Mouse (Mus musculus): ENCODE measurements at regions not wholly inside any gene's neighbourhood (a gene's known extent, or its start where the extent isn't known, plus 50 kb on each side); places are given as distances from the start of the nearest gene placed in this dataset.

DNA sequence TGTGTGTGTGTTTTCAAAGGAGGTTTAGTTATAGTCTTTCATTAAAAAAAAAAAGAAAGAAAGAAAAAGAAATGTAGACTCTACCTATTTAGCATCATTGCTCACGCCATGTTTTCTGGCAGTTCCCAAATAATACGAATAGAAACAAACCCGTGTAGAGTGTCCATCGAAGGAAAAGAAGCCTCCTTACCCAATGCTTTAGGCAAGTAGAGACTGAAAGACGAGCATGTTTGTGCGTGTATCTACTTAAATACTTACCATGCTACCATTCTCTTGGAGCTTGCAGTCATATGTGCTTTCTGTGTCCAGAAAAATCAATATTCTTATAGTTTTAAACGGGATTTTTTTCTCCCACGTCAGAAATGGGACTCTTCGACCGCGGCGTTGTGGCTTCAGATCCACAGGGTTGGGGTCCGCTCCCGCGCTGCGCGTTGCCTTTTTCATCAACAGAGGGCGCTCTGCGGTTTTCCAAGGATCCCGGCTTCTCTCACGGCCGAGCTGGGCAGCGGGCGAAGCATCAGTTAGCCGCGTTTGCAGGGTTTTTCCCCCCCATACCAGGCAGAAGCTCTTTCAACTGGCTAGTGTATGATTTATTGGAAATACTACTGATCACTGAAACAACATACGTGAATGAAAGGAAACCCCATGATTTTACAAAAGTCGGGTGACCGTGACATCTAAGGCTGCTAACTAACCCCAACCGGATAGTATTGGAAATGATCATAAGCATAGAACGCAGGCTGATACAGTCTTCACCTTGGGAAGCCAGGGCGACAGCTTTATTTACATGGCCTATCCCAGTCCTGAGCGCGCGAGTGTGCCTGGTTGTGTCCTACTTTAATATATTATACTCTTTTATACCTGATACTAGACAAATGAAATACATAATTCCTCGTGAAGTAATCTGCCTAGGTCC, 156.5 kb upstream of the Sp4 start:
- H3ac ChIP-seq (ENCODE audit: control insufficient read depth, insufficient read length, low read depth) = no peak overlapping the region
- H3K4me3 ChIP-seq (ENCODE audit: insufficient read depth, poor library complexity, severe bottlenecking) = no peak overlapping the region
- TF ChIP-seq CEBPB (IDR thresholded peaks at IDR 0.05; ENCODE audit: low read depth) (no peak), CTCF (IDR thresholded peaks at IDR 0.05; ENCODE audit: control insufficient read depth, insufficient read depth, insufficient read length) (peak; percentile 90)
- H3K36me3 ChIP-seq (ENCODE audit: control insufficient read depth, insufficient read depth) = no peaks in the 10 kb centered on the region
- peaks cover 5% of the 10 kb centered on the region for H3K27me3 ChIP-seq (ENCODE audit: control insufficient read depth, insufficient read depth, insufficient read length)
- H3K79me2 ChIP-seq (ENCODE audit: control insufficient read depth, insufficient read depth) = no peaks in the 10 kb centered on the region
- H3K79me3 ChIP-seq (ENCODE audit: low read depth) = no peaks in the 10 kb centered on the region

DNA sequence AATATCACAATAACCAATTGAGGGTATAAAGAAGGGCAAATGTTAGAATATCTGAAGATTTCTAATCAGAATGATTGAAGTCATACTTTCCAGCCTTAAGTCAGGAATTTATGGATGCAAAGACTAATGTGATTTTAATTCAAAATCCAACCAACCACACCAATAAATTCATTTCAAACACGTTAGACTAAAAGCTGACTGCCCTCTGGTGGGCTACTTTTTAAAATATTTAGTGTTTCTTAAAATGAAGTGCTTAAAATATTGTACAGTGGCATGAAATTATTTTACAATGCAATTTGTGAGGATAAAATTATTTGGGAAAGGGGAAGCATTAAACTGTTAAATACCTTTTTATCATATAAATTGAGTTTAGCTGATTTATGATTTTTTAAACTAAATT, 154.4 kb upstream of the Sp4 start:
- no peak overlapping the region for H3ac ChIP-seq (ENCODE audit: control insufficient read depth, insufficient read length, low read depth)
- TF ChIP-seq CTCF (IDR thresholded peaks at IDR 0.05; ENCODE audit: control insufficient read depth, insufficient read depth, insufficient read length) (no peak), USF1 (IDR thresholded peaks at IDR 0.05; ENCODE audit: low read depth) (no peak), CEBPB (IDR thresholded peaks at IDR 0.05; ENCODE audit: low read depth) (no peak), MAX (IDR thresholded peaks at IDR 0.05) (no peak), MYOD1 (IDR thresholded peaks at IDR 0.05; ENCODE audit: control insufficient read depth, insufficient read length, low read depth) (no peak), FOSL1 (IDR thresholded peaks at IDR 0.05; ENCODE audit: insufficient read depth, low read length, poor library complexity, severe bottlenecking) (no peak), MYOG (IDR thresholded peaks at IDR 0.05; ENCODE audit: control insufficient read depth, extremely low read depth, insufficient read length) (no peak)
- H3K4me3 ChIP-seq (ENCODE audit: insufficient read depth, poor library complexity, severe bottlenecking) = no peak overlapping the region
- H3K79me2 ChIP-seq (ENCODE audit: control insufficient read depth, insufficient read depth) = no peaks in the 10 kb centered on the region
- no peaks in the 10 kb centered on the region for H3K79me3 ChIP-seq (ENCODE audit: low read depth)
- no peaks in the 10 kb centered on the region for H3K36me3 ChIP-seq (ENCODE audit: control insufficient read depth, insufficient read depth)
- H3K27me3 ChIP-seq (ENCODE audit: control insufficient read depth, insufficient read depth, insufficient read length) = peaks cover 5% of the 10 kb centered on the region

DNA sequence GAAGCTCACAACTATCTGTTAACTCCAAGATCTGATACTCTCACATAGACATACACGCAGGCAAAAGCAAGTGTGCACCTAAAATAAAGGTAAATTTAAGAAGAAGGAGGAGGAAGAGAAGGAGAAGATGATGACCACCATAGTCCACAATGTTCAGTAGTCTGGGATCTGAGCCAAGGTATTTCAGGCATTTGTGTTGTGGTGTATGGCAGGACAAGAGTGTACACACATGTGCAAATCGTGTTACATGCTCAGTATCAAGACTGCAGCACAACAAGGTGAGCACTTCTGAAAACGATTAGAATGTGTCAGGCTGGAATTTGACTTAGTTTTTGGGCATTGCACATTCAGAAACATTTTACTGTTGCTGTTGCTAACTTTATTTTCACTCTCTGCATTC, 138.4 kb upstream of the Sp4 start:
- H3K4me3 ChIP-seq (ENCODE audit: insufficient read depth, poor library complexity, severe bottlenecking) = no peak overlapping the region
- no peak overlapping the region for H3ac ChIP-seq (ENCODE audit: control insufficient read depth, insufficient read length, low read depth)
- no peaks in the 10 kb centered on the region for H3K27me3 ChIP-seq (ENCODE audit: control insufficient read depth, insufficient read depth, insufficient read length)
- H3K79me2 ChIP-seq (ENCODE audit: control insufficient read depth, insufficient read depth) = no peaks in the 10 kb centered on the region
- no peaks in the 10 kb centered on the region for H3K79me3 ChIP-seq (ENCODE audit: low read depth)
- TF ChIP-seq MAX (IDR thresholded peaks at IDR 0.05) = no peak
- TF ChIP-seq MYOG (IDR thresholded peaks at IDR 0.05; ENCODE audit: control insufficient read depth, extremely low read depth, insufficient read length) = no peak
- no peak for TF ChIP-seq CEBPB (IDR thresholded peaks at IDR 0.05; ENCODE audit: low read depth)
- TF ChIP-seq CTCF (IDR thresholded peaks at IDR 0.05; ENCODE audit: control insufficient read depth, insufficient read depth, insufficient read length) = no peak
- no peak for TF ChIP-seq USF1 (IDR thresholded peaks at IDR 0.05; ENCODE audit: low read depth)
- TF ChIP-seq MYOD1 (IDR thresholded peaks at IDR 0.05; ENCODE audit: control insufficient read depth, insufficient read length, low read depth) = no peak
- TF ChIP-seq FOSL1 (IDR thresholded peaks at IDR 0.05; ENCODE audit: insufficient read depth, low read length, poor library complexity, severe bottlenecking) = no peak
- H3K36me3 ChIP-seq (ENCODE audit: control insufficient read depth, insufficient read depth) = no peaks in the 10 kb centered on the region

- Histone ChIP-seq H3K27me3 (ENCODE audit: control insufficient read depth, insufficient read depth, insufficient read length) (no peaks in the 10 kb centered on the region), H3K79me3 (ENCODE audit: low read depth) (no peaks in the 10 kb centered on the region), H3K4me3 (ENCODE audit: insufficient read depth, poor library complexity, severe bottlenecking) (no peak overlapping the region), H3K79me2 (ENCODE audit: control insufficient read depth, insufficient read depth) (no peaks in the 10 kb centered on the region), H3ac (ENCODE audit: control insufficient read depth, insufficient read length, low read depth) (no peak overlapping the region), H3K36me3 (ENCODE audit: control insufficient read depth, insufficient read depth) (no peaks in the 10 kb centered on the region)
- TF ChIP-seq CTCF (IDR thresholded peaks at IDR 0.05; ENCODE audit: control insufficient read depth, insufficient read depth, insufficient read length) = no peak
- TF ChIP-seq CEBPB (IDR thresholded peaks at IDR 0.05; ENCODE audit: low read depth) = no peak
- TF ChIP-seq USF1 (IDR thresholded peaks at IDR 0.05; ENCODE audit: low read depth) = no peak
- TF ChIP-seq FOSL1 (IDR thresholded peaks at IDR 0.05; ENCODE audit: insufficient read depth, low read length, poor library complexity, severe bottlenecking) = no peak
- TF ChIP-seq MAX (IDR thresholded peaks at IDR 0.05) = no peak
- TF ChIP-seq MYOD1 (IDR thresholded peaks at IDR 0.05; ENCODE audit: control insufficient read depth, insufficient read length, low read depth) = no peak
- no peak for TF ChIP-seq MYOG (IDR thresholded peaks at IDR 0.05; ENCODE audit: control insufficient read depth, extremely low read depth, insufficient read length)
Measured at GRCm38 (mm10) chr12:118438882-118439281, 137.6 kb upstream of the Sp4 start.

- no peaks in the 10 kb centered on the region for H3K36me3 ChIP-seq (ENCODE audit: control insufficient read depth, insufficient read depth)
- TF ChIP-seq MYOD1 (IDR thresholded peaks at IDR 0.05; ENCODE audit: control insufficient read depth, insufficient read length, low read depth) (no peak), MAX (IDR thresholded peaks at IDR 0.05) (no peak), MYOG (IDR thresholded peaks at IDR 0.05; ENCODE audit: control insufficient read depth, extremely low read depth, insufficient read length) (no peak), USF1 (IDR thresholded peaks at IDR 0.05; ENCODE audit: low read depth) (no peak), CEBPB (IDR thresholded peaks at IDR 0.05; ENCODE audit: low read depth) (no peak), FOSL1 (IDR thresholded peaks at IDR 0.05; ENCODE audit: insufficient read depth, low read length, poor library complexity, severe bottlenecking) (no peak), CTCF (IDR thresholded peaks at IDR 0.05; ENCODE audit: control insufficient read depth, insufficient read depth, insufficient read length) (no peak)
- no peaks in the 10 kb centered on the region for H3K27me3 ChIP-seq (ENCODE audit: control insufficient read depth, insufficient read depth, insufficient read length)
- H3K79me2 ChIP-seq (ENCODE audit: control insufficient read depth, insufficient read depth) = no peaks in the 10 kb centered on the region
- H3K79me3 ChIP-seq (ENCODE audit: low read depth) = no peaks in the 10 kb centered on the region
- no peak overlapping the region for H3K4me3 ChIP-seq (ENCODE audit: insufficient read depth, poor library complexity, severe bottlenecking)
- no peak overlapping the region for H3ac ChIP-seq (ENCODE audit: control insufficient read depth, insufficient read length, low read depth)
Measured at GRCm38 (mm10) chr12:118432703-118433102, 131.5 kb upstream of the Sp4 start.
